Mouse (Mus musculus) yolk sac, embryonic 10.5 days (tissue): Measurements from ENCODE around the gene Nrip2.

ENCODE experiments used
- DNase-seq: peaks from one replicate; pipeline ENCODE4 v3.0.0-alpha.2; 2017; ENCODE audit warnings: low spot score

The Nrip2 gene

GRCm38 (mm10) chr6:128397574-128398261 is 1.4 kb upstream of the Nrip2 start:
- peak; percentile 86 for DNase-seq

- DNase-seq, result peak; percentile 29
Measured at GRCm38 (mm10) chr6:128399421-128400185, 507 bp downstream of the Nrip2 start.

GRCm38 (mm10) chr6:128404708-128405107 is 5.6 kb downstream of the Nrip2 start:
- no peak for DNase-seq

- no peak for DNase-seq
Measured at GRCm38 (mm10) chr6:128408544-128409125, 9.5 kb downstream of the Nrip2 start.

- DNase-seq, result no peak
Measured at GRCm38 (mm10) chr6:128410305-128410704, 11.2 kb downstream of the Nrip2 start.

GRCm38 (mm10) chr6:128411115-128411514 is 12.0 kb downstream of the Nrip2 start:
- DNase-seq, result peak; percentile 60

- no peak for DNase-seq
Measured at GRCm38 (mm10) chr6:128416169-128416568, 17.1 kb downstream of the Nrip2 start.

- no peak for DNase-seq
Measured at GRCm38 (mm10) chr6:128418076-128418475, 19.0 kb downstream of the Nrip2 start.

GRCm38 (mm10) chr6:128421036-128421435 is 21.9 kb downstream of the Nrip2 start:
- DNase-seq, result no peak

GRCm38 (mm10) chr6:128421480-128421879 is 22.4 kb downstream of the Nrip2 start:
- DNase-seq, result no peak

GRCm38 (mm10) chr6:128423496-128424268 is 24.6 kb downstream of the Nrip2 start:
- peak; percentile 27 for DNase-seq

- DNase-seq, result peak; percentile 96
Measured at GRCm38 (mm10) chr6:128424269-128425019, 25.3 kb downstream of the Nrip2 start, which contains the start of gene Itfg2. Gene Itfg2 (minus strand): TSS chr6:128424931.

- DNase-seq, result no peak
Measured at GRCm38 (mm10) chr6:128425046-128425445, 25.9 kb downstream of the Nrip2 start.

GRCm38 (mm10) chr6:128427571-128427970 is 28.5 kb downstream of the Nrip2 start:
- DNase-seq, result no peak

- DNase-seq, result no peak
Measured at GRCm38 (mm10) chr6:128429300-128429699, 30.2 kb downstream of the Nrip2 start.

- DNase-seq, result no peak
Measured at GRCm38 (mm10) chr6:128429826-128430225, 30.7 kb downstream of the Nrip2 start.

GRCm38 (mm10) chr6:128432356-128432915 is 33.3 kb downstream of the Nrip2 start:
- no peak for DNase-seq

- no peak for DNase-seq
Measured at GRCm38 (mm10) chr6:128433566-128433965, 34.5 kb downstream of the Nrip2 start.

GRCm38 (mm10) chr6:128435474-128435873 is 36.4 kb downstream of the Nrip2 start:
- no peak for DNase-seq

- DNase-seq, result no peak
Measured at GRCm38 (mm10) chr6:128436356-128437005, 37.4 kb downstream of the Nrip2 start.

GRCm38 (mm10) chr6:128437288-128437687 is 38.2 kb downstream of the Nrip2 start:
- no peak for DNase-seq
